Mouse (Mus musculus) urinary bladder, postnatal 0 days (tissue): ENCODE measurements around the gene Gm8453. TPM values are rescaled to one million over a fixed set of nuclear protein-coding genes. Genes with fewer than 3 reads are reported as not detected.

ENCODE experiments used
- polyA plus RNA-seq: library from polyadenylated mRNA; unstranded; fragments of >200 nt; fragmentation: Nextera tagmentation; extraction: Ambion mirVana; gene quantifications from 2 replicates; pipeline ENCODE4 v1.2.1, GENCODE M21; 2015

The Gm8453 gene
- not detected in 2 replicates for polyA plus RNA-seq

GRCm38 (mm10) chr7:22229384-22229783, at the start of gene Gm8453:
TSS of gene Gm8453 (minus strand) at chr7:22229484.

DNA sequence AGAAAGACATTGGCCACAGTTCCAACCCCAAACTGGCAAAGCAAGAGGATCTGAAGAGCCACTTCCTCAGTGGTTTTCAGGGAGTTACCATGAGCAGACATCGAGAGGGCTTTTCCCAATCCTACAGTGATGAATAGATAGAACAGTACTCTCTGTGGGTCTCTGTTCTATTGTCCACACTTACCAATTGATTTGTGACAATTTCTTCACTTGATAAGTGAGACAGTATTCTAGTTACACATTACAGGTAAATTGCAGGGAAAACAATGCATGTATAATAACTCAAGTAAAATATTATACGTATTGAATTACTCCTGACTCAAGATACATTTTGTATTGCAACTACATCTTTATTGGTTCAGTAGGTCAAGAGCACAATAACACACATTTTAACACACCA, 28.1 kb downstream of the Gm8453 start, which contains the start of gene Gm8653:
Gene Gm8653, minus strand, starts transcription at position 101 of the 400 bp plus-strand sequence.

GRCm38 (mm10) chr7:22189077-22189476, 40.2 kb downstream of the Gm8453 start, which contains the start of gene Vmn1r143:
TSS of gene Vmn1r143 (plus strand) at chr7:22189377.

Other genes starting within 250 kb of the Gm8453 start
- not detected in 2 replicates for gene Vmn1r137, start 234.9 kb downstream of the Gm8453 start, polyA plus RNA-seq
- gene Vmn1r138, start 200.6 kb downstream of the Gm8453 start, polyA plus RNA-seq = not detected in 2 replicates
- gene Gm6176, start 173.2 kb downstream of the Gm8453 start, polyA plus RNA-seq = not detected in 2 replicates
- not detected in 2 replicates for gene Vmn1r139, start 160.4 kb downstream of the Gm8453 start, polyA plus RNA-seq
- gene Gm16451, start 111.2 kb downstream of the Gm8453 start, polyA plus RNA-seq = not detected in 2 replicates
- not detected in 2 replicates for gene Gm10666, start 94.7 kb downstream of the Gm8453 start, polyA plus RNA-seq
- not detected in 2 replicates for gene Vmn1r142, start 65.4 kb downstream of the Gm8453 start, polyA plus RNA-seq
- gene Vmn1r143, start 40.1 kb downstream of the Gm8453 start, polyA plus RNA-seq = not detected in 2 replicates
- not detected in 2 replicates for gene Gm8653, start 28.2 kb downstream of the Gm8453 start, polyA plus RNA-seq
- not detected in 2 replicates for gene Gm4187, start 100.2 kb upstream of the Gm8453 start, polyA plus RNA-seq
- not detected in 2 replicates for gene Gm8660, start 141.6 kb upstream of the Gm8453 start, polyA plus RNA-seq
- not detected in 2 replicates for gene Vmn1r148, start 184.1 kb upstream of the Gm8453 start, polyA plus RNA-seq
- not detected in 2 replicates for gene Vmn1r149, start 208.7 kb upstream of the Gm8453 start, polyA plus RNA-seq
- not detected in 2 replicates for gene Gm10665, start 234.6 kb upstream of the Gm8453 start, polyA plus RNA-seq